In genomic region chr1:87023291-87024170, GRCm38 (mm10) we compare ENCODE assay signal across 24 mouse cellular contexts.
DNase-seq lines count a peak whose midpoint lies in the region; ATAC-seq lines count a peak whose summit lies in the region.
"Had no signal": no experiment of that assay in that cellular context is flagged by ENCODE, and none has a peak within 500 bp of the region (broad histone marks: within the 10 kb centered on the region; RNA-seq: fewer than 3 reads in every experiment).

No protein-coding gene starts in this region.

- no peak for DNase-seq in embryonic facial prominence, embryonic 14.5 days (ENCODE audit: low spot score)
- no peak for DNase-seq in embryonic facial prominence, embryonic 10.5 days (ENCODE audit: low spot score)
- no peak for DNase-seq in hindbrain, embryonic 10.5 days (ENCODE audit: low spot score)
- peak; percentile 36 for DNase-seq in gonadal fat pad, adult 2 months (ENCODE audit: low read depth)
- peak; percentile 19 for DNase-seq in lung, postnatal 14 days
- DNase-seq in frontal cortex, postnatal 36 days (ENCODE audit: low spot score in 2 of 2): no peak
- no peak for DNase-seq in adrenal gland, postnatal 14 days
- DNase-seq: adrenal gland, postnatal 10 days; cerebellum, adult 11 months; cerebellum, postnatal 10 days; kidney, adult 2 months; kidney, postnatal 10 days; spleen, adult 18-20 months; thymus, postnatal 36 days had no signal

- no peak overlapping the region for H3K4me2 ChIP-seq in embryonic facial prominence, embryonic 14.5 days (ENCODE audit: low read depth, low read length)
- H3K4me2 ChIP-seq in hindbrain, embryonic 15.5 days: no peak overlapping the region
- H3K4me2 ChIP-seq: embryonic facial prominence, embryonic 15.5 days; liver, embryonic 11.5 days; lung, embryonic 15.5 days; neural tube, embryonic 12.5 days had no signal

- H3K9me3 ChIP-seq in embryonic facial prominence, embryonic 14.5 days (ENCODE audit: control insufficient read depth, low read length): no peaks in the 10 kb centered on the region
- H3K9me3 ChIP-seq in embryonic facial prominence, embryonic 10.5 days: no peaks in the 10 kb centered on the region
- H3K9me3 ChIP-seq in hindbrain, embryonic 15.5 days: no peaks in the 10 kb centered on the region
- H3K9me3 ChIP-seq in hindbrain, embryonic 10.5 days: no peaks in the 10 kb centered on the region
- H3K9me3 ChIP-seq: embryonic facial prominence, embryonic 15.5 days; forebrain, embryonic 10.5 days; heart, embryonic 10.5 days; limb, embryonic 10.5 days; lung, embryonic 15.5 days; neural tube, embryonic 12.5 days had no signal

- H3K27ac ChIP-seq in embryonic facial prominence, embryonic 14.5 days (replicated peaks; ENCODE audit: low read depth, low read length): no peak overlapping the region
- H3K27ac ChIP-seq in embryonic facial prominence, embryonic 10.5 days (replicated peaks): no peak overlapping the region
- H3K27ac ChIP-seq in hindbrain, embryonic 15.5 days (replicated peaks): no peak overlapping the region; the same call in 1 of the 2 replicates
- H3K27ac ChIP-seq in hindbrain, embryonic 10.5 days: no peak overlapping the region
- H3K27ac ChIP-seq: forebrain, embryonic 10.5 days; heart, embryonic 10.5 days; limb, embryonic 10.5 days; lung, embryonic 15.5 days; neural tube, embryonic 12.5 days had no signal

- no peak overlapping the region for H3K4me3 ChIP-seq in embryonic facial prominence, embryonic 14.5 days (ENCODE audit: low read depth, low read length)
- H3K4me3 ChIP-seq in embryonic facial prominence, embryonic 10.5 days: no peak overlapping the region
- H3K4me3 ChIP-seq in hindbrain, embryonic 15.5 days: no peak overlapping the region
- no peak overlapping the region for H3K4me3 ChIP-seq in hindbrain, embryonic 10.5 days
- H3K4me3 ChIP-seq: embryonic facial prominence, embryonic 15.5 days; forebrain, embryonic 10.5 days; heart, embryonic 10.5 days; limb, embryonic 10.5 days; lung, embryonic 15.5 days; neural tube, embryonic 12.5 days had no signal

- no peak overlapping the region for H3K9ac ChIP-seq in embryonic facial prominence, embryonic 14.5 days (ENCODE audit: low read depth, low read length)
- H3K9ac ChIP-seq in hindbrain, embryonic 15.5 days: no peak overlapping the region
- H3K9ac ChIP-seq: embryonic facial prominence, embryonic 15.5 days; lung, embryonic 15.5 days; neural tube, embryonic 12.5 days had no signal

- WGBS in embryonic facial prominence, embryonic 14.5 days: 87% methylated on average over 6 of the region's 6 CpGs
- WGBS in embryonic facial prominence, embryonic 10.5 days: 83% methylated on average over 6 of the region's 6 CpGs
- WGBS in hindbrain, embryonic 15.5 days: 76% methylated on average over 6 of the region's 6 CpGs
- 88% methylated on average over 6 of the region's 6 CpGs for WGBS in hindbrain, embryonic 10.5 days

- no peaks in the 10 kb centered on the region for H3K4me1 ChIP-seq in embryonic facial prominence, embryonic 14.5 days (ENCODE audit: control insufficient read depth, insufficient read depth, low read length)
- no peaks in the 10 kb centered on the region for H3K4me1 ChIP-seq in embryonic facial prominence, embryonic 10.5 days
- no peaks in the 10 kb centered on the region for H3K4me1 ChIP-seq in hindbrain, embryonic 15.5 days (replicated peaks)
- 0 out of 2 replicates have a peak, but pooled peaks cover 2% of the 10 kb centered on the region for H3K4me1 ChIP-seq in hindbrain, embryonic 10.5 days (replicated peaks)
- H3K4me1 ChIP-seq: embryonic facial prominence, embryonic 15.5 days; forebrain, embryonic 10.5 days; heart, embryonic 10.5 days; neural tube, embryonic 12.5 days had no signal

- ATAC-seq in embryonic facial prominence, embryonic 14.5 days (ENCODE audit: low read depth): 0 out of 2 replicates have a peak, but pooled peaks have one; percentile 30
- peak; percentile 56; the same call in 1 of the 2 replicates for ATAC-seq in hindbrain, embryonic 15.5 days (ENCODE audit: low FRiP score, low read depth)
- ATAC-seq: inflammation-experienced regulatory T-cells, adult 6 months; Patski had no signal

- no peaks in the 10 kb centered on the region for H3K27me3 ChIP-seq in embryonic facial prominence, embryonic 14.5 days (replicated peaks; ENCODE audit: control insufficient read depth, insufficient read depth, low read length)
- no peaks in the 10 kb centered on the region for H3K27me3 ChIP-seq in embryonic facial prominence, embryonic 10.5 days (replicated peaks; ENCODE audit: low read depth, poor library complexity, severe bottlenecking)
- no peaks in the 10 kb centered on the region for H3K27me3 ChIP-seq in hindbrain, embryonic 15.5 days
- no peaks in the 10 kb centered on the region for H3K27me3 ChIP-seq in hindbrain, embryonic 10.5 days (ENCODE audit: insufficient read depth, poor library complexity, severe bottlenecking)
- H3K27me3 ChIP-seq: embryonic facial prominence, embryonic 15.5 days; lung, embryonic 15.5 days; neural tube, embryonic 12.5 days; Patski had no signal

- peaks cover 4% of the 10 kb centered on the region; the same call in 1 of the 2 replicates for H3K36me3 ChIP-seq in embryonic facial prominence, embryonic 14.5 days (ENCODE audit: control insufficient read depth, insufficient read depth, low read length)
- H3K36me3 ChIP-seq in embryonic facial prominence, embryonic 10.5 days (replicated peaks): no peaks in the 10 kb centered on the region; the same call in 1 of the 2 replicates
- no peaks in the 10 kb centered on the region for H3K36me3 ChIP-seq in hindbrain, embryonic 15.5 days
- H3K36me3 ChIP-seq in hindbrain, embryonic 10.5 days: peaks cover 8% of the 10 kb centered on the region; the same call in 1 of the 2 replicates
- H3K36me3 ChIP-seq: embryonic facial prominence, embryonic 15.5 days; forebrain, embryonic 10.5 days; heart, embryonic 10.5 days; lung, embryonic 15.5 days had no signal

Comparison
In these comparisons a context has a peak if more than half of its experiments do, and no peak if none do; other contexts are left out.
1. DNase-seq: peak in gonadal fat pad, adult 2 months (single experiment) and lung, postnatal 14 days (single experiment); none in embryonic facial prominence, embryonic 14.5 days (single experiment), embryonic facial prominence, embryonic 10.5 days (single experiment), hindbrain, embryonic 10.5 days (single experiment), frontal cortex, postnatal 36 days (0 of 2) and adrenal gland, postnatal 14 days (single experiment).